Mouse (Mus musculus) spleen, postnatal 4 days (tissue): ENCODE measurements around the gene Shank3.

ENCODE experiments used
- DNase-seq, 2 experiments: peaks; one replicate each; pipeline ENCODE4 v3.0.0; 2022; ENCODE audit warnings: low spot score in 2 of 2

Gene Shank3

DNA sequence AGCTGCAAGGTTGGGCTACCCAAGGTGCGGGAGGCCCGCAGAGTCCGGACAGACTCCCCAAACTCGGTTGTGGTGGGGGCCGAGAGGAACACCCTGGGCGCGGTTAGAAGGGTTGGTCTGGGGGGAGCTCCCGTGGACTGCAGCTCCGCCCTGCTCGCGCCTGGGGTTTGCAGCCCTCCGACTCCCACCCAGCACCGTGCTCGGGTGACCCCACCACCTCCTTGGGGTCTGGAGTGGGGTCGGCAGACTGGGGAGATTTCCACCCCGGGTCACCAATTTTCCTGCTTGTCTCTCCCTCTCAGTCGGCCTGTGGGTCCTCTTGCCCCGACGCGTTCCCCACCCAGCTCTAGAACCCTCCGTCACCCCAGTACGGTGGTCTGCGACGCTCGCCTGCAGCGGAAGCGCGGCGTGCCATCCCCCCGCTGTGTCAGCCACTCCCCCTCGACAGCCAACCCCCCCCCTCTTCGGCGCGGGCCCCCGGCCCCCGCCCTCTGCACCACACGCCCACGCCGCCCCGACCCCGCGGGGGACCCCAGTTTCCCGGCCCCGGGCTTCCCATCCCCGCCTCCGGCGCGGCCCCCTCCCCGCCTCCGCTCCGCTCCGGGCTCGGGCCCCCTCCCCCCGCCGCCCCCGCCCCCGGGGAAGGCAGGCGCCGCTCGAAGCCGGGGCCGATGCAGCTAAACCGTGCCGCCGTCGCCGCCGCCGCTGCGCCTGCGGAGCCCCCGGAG lies at the start of gene Shank3:
Gene Shank3, plus strand, starts transcription at position 663 of the 728 bp plus-strand sequence.
- peak in 1 of 2 experiments; percentile 69 for DNase-seq

DNA sequence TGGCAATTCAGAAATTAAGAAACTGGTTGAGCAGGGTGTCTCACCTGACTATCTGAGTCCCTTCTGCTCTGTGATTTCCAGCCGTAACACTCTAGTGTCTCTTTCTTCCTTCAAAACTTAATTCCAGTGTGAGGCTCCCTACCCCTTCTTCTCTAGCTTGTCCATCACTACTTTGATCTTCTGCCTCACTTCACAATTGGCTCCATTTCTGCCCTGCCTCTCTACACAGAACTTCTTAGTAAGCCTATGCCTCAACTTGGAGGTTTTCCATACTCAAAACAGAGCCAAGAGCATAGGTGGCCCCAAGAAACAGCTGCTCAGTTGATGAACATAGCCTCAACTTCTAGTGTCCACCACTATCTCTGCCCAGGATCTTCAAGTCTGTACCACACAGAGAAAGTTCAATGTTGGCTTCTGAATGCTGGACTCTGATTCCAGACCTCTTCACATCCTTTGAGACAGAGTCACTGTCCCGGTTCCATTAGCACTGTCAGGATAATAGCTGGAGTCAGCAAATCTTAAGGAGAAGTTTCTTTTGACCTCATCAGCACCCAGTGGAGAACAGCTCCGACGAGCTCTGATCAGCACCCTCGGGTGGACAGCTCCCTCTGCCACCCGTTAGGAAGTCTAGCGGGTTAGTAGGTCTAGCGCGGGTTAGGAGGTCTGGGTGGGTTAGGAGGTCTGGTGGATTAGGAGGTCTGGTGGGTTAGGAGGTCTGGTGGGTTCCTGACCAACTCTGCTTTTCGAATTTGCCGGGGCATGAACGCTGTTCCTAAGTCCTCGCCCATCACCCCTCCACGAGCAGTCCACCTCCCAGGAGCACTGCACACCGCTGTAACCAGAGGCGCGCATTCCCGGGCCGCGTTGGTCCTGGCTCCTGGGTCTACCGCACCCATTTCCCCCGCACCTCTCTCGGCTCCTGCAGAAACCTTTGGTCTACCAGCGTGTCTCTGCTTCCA lies 46.2 kb upstream of the Shank3 start:
- peak; percentile 62 to 87 for DNase-seq

DNA sequence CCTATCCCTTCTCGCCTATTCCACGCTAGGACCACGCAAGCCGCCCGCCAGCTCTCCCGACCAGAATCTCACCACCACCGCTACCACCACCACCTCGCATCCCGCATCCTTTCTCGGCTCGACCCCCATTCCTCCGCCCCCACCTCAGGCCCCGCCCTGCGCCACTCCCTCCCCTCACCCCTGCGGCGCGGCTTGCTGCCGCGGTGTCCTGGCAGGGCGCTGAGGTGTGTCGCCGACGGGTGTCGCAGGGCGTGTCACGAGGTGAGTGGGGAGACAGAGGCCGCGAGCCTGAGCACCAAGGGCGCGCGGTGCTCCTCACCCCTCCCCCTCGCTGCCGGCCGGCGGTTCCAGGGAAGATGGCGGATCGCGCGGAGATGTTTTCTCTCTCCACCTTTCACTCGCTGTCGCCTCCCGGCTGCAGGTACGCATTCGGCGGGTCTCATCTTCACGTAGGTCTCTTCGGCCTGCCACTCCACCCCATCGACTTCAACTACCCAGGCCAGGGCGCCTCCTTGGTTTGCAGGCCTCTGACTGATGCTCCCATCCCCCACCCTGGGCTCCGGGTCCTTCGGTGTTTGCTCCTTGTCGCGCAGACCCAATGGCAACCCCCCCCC lies 45.5 kb upstream of the Shank3 start, which contains the start of gene Mapk8ip2:
Gene Mapk8ip2, plus strand, starts transcription at position 49 of the 614 bp plus-strand sequence.
- no peak for DNase-seq

GRCm38 (mm10) chr15:89454857-89455256 lies 44.6 kb upstream of the Shank3 start:
- no peak for DNase-seq

GRCm38 (mm10) chr15:89455642-89456041 lies 43.8 kb upstream of the Shank3 start:
- no peak for DNase-seq

DNA sequence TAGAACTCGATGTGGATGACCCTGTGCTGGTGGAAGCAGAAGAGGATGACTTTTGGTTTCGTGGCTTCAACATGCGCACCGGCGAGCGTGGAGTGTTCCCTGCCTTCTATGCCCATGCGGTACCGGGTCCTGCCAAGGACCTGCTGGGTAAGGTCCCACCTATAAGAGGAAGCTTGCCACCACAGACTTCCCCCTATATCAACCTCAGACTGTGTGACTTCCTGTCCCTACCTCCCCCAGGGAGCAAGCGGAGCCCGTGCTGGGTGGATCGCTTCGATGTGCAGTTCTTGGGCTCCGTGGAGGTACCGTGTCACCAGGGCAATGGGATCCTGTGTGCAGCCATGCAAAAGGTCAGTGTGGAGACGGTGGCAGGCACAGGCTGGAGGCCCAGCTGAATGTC lies 40.5 kb upstream of the Shank3 start:
- no peak for DNase-seq

GRCm38 (mm10) chr15:89459821-89460220 lies 39.6 kb upstream of the Shank3 start:
- DNase-seq = no peak

DNA sequence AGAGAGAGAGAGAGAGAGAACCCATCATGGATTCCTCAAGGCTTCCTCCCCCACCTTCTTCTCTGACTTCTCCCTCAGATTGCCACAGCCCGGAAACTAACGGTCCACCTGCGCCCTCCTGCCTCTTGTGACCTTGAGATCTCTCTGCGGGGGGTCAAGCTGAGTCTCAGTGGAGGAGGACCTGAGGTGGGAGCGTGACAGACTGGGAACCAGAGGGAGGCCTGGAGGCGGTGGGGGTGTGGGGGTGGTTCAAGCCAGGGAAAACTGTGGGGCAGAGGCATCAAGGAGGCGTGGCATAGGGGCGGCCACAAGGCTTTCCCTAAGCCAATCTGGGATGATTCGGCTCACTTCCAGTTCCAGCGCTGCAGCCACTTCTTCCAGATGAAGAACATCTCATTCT lies 39.1 kb upstream of the Shank3 start:
- no peak for DNase-seq

DNA sequence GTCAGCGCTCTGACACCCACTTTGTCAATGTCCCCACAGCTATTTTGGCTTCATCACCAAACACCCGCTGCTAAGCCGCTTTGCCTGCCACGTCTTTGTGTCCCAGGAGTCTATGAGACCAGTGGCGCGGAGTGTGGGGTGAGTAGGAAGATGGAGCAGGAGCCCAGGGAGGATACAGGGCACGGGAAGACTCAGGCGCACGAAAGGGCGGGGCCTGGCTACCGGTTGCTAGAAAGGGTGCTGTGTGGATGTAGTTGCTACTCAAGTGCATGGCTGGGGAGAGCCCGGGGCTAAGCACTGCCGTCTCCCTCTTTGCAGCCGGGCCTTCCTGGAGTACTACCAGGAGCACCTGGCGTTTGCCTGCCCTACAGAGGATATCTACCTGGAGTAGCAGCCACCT lies 38.1 kb upstream of the Shank3 start:
- no peak for DNase-seq

DNA sequence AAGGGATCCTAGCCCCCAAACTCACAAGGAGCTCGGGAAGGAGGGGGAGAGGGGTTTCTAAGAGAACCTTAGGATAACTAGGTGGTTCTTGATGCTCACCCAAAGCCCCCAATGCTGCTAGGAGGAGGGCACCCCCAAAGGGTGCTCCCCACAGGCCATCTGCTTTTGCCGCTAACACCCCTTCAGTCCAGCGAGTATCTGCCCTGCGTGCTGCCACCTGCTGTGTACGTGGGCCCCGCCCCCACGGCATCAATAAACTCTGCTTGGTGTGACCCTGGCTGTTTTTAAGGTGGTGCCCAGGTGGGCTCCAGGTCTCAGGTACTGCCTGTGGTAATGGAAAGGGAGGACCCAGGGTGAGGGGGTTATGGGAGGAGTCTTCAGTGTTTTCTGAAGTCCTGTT lies 37.2 kb upstream of the Shank3 start:
- no peak for DNase-seq

DNA sequence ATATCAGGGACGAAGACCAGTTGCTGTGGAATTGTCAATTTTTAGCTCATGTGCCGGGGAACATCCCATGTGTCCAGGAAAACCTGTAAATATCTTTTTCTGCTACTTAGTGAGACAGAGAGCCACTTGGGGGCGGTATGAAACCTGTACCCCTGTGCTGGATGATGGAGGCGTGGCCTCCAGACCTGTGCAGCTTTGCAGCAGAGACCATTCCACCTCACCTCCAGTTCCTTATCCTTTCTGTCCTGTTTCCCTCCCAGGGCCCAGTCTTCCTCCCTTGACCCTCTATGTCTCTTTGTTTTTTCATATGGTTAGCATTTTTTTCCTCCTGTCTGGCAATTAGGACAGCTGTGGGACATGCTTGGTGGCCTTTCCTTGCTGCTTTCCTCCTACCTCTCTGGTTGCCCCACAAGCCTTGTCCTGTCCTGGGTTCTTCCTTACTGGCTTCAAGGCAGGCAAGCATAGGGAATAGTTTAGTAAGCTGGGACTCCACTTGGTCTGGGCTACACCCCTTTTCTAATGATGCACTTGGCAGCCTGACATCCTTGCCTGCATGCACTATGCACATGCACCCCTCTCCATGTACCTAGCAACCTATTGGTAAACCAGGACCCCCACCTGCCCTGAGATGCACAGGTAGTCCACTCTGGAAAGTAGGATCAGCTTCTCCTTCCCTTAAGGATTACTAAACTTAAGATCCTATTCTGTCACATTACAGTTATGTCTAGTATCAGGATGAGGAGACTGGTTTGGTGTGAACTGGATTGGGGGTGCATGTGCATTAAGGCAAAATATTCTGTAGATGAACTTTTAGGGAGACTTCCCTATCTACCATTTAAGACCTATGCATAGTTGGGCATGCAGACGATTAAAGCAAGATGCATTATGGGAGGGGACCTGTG lies 35.8 kb upstream of the Shank3 start:
- DNase-seq = no peak

DNA sequence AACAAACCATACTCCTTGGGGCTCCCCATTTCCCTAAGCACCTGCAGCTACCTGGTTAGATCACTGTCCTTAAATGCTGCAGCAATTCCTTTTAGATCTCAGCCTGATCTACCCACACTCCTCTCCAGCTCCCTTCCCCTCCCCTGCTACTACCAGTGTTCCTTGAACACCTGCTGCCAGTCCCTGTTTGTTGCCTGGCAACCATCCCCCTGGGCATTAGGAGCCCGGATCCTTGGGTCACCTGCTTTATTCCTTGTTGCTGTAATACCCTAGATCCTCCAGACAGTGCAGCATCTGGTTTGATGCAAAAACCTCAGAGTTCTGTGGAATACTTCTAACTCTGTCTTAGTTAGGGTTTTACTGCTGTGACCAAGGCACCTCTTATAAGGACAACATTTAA lies 34.4 kb upstream of the Shank3 start:
- DNase-seq = no peak

DNA sequence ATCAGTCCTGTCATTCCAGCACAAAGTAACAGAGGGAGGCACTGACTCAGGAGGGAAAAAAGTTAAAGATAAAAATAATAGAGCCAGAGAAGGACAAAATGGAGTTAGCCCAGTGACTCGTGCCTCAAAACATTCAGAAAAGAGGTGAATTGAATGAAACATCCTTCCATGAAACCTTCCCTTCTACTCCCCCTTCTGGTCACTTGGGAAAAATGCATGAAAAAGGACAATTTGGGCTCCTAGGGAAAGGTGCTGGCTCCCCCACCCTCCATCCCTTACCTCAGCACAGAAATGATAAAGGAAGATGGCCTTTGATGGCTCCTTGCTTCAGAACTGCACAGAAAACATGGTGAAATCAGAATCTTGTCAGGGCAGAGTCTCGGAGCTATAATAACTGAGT lies 30.8 kb upstream of the Shank3 start:
- no peak for DNase-seq

GRCm38 (mm10) chr15:89471476-89471875 lies 27.9 kb upstream of the Shank3 start:
- DNase-seq = no peak

DNA sequence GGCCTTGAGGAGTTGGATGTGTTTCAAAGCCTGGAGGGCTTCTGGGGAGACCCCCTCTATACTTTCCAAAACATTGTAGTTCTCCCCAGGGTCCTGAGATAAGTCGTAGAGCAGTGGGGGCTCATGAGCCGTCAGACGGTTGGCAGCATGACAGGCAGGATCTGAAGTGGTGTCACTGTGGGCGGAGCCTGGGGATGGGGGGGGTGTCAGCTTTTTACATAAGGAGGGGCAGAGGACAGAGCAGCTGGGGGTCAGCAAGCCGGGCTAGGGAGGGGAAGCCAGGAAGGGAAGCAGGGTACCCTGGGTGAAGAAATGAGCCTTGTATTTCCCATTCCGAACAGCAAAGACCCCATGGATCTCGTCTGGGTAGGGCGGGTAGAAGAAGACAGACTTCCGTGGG lies 26.1 kb upstream of the Shank3 start:
- no peak for DNase-seq

DNA sequence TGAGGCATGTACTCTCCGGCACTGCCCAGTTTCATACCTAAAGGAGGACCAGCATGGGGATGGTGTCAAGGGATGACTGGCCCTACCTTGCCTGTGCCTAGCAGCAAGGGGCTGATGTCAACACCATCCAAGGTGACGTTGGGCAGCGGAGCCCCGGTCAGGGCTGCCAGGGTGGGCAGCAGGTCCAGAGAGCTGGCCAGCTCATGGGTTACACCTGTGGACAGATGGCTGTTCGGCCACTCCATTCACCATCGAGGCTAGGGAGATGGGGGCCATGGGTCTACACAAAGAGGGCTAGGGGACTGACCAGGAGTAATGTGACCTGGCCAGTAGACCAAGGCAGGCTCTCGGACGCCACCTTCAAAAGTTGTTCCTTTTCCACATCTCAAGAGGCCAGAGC lies 25.5 kb upstream of the Shank3 start:
- DNase-seq = no peak

GRCm38 (mm10) chr15:89474596-89475292 lies 24.7 kb upstream of the Shank3 start:
- DNase-seq = no peak

- no peak for DNase-seq
Measured at GRCm38 (mm10) chr15:89475293-89475600, 24.2 kb upstream of the Shank3 start.

DNA sequence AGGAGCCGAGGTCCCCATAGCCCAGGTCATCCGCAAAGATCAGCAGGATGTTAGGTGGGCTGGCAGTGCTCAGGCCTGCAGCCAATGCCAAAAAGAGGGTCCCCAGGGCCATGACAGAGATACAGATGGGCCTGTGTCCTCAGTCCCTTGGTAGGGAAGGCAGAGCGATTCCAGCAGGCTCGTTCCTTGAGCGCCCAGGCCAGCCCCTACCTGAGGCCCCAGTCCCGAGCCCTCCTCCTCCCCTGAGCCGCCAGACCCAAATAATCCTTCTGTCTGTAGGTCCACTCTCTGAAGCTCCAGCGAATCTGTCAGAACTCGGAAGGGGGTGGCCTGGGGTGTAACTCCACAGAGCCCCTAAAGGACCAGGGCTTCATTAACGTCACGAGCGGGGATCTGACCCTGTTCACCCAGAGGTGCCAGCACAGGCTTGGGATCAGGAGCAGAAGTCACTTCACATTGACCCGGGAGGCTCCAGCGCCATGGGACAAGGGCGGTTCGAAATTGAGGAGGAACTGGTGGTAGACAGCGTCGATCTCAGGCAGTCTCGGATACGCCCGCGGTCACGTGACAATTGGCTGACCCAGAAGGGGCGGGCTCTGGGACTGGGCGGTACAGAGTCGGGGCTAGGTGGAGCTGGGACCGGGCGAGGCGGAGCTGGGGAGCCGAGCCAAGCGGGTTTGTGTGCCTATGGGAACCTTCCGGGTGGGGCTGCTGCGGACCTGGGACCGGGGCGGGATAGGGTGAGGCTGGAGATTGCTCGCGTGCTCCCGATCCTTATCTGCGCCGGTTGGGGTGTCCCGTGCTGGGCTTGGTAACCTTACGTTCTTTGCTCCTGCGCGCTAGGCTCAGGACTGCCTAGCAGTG lies 23.6 kb upstream of the Shank3 start:
- peak; percentile 91 to 93 for DNase-seq

GRCm38 (mm10) chr15:89476475-89476815 lies 23.0 kb upstream of the Shank3 start:
- DNase-seq = no peak
